In genomic region chr6:116438864-116439263, GRCm38 (mm10) we compare ENCODE assay signal across 28 mouse cellular contexts. TPM values are rescaled to one million over a fixed set of nuclear protein-coding genes. Genes with fewer than 3 reads are reported as not detected.
A peak's percentile ranks its signal among the peaks of the same experiment; 100 is the strongest.
DNase-seq lines count a peak whose midpoint lies in the region; ATAC-seq and TF ChIP-seq lines count a peak whose summit lies in the region.
"Had no signal": no experiment of that assay in that cellular context is flagged by ENCODE, and none has a peak within 500 bp of the region (broad histone marks: within the 10 kb centered on the region; RNA-seq: fewer than 3 reads in every experiment).

No protein-coding gene starts in this region.

- H3K4me3 ChIP-seq in heart, embryonic 12.5 days, result no peak overlapping the region
- no peak overlapping the region for H3K4me3 ChIP-seq in CH12.LX (replicated peaks in 1 of 3; ENCODE audit: low read depth in 2 of 3, low read length in 2 of 3, poor library complexity in 1 of 3)
- H3K4me3 ChIP-seq in myocyte, result no peak overlapping the region
- no peak overlapping the region for H3K4me3 ChIP-seq in layer of hippocampus, adult 2 months
- H3K4me3 ChIP-seq in hindbrain, embryonic 10.5 days, result no peak overlapping the region
- H3K4me3 ChIP-seq: embryonic facial prominence, embryonic 10.5 days; embryonic facial prominence, embryonic 12.5 days; forebrain, embryonic 13.5 days; forebrain, embryonic 15.5 days had no signal

- H3K4me1 ChIP-seq in heart, embryonic 12.5 days (replicated peaks), result peaks cover 19% of the 10 kb centered on the region
- peaks cover 0 to 2% of the 10 kb centered on the region in 2 experiments; a peak in 3 of 4 replicates for H3K4me1 ChIP-seq in CH12.LX (ENCODE audit: control insufficient read depth in 1 of 2, insufficient read depth in 2 of 2)
- no peaks in the 10 kb centered on the region for H3K4me1 ChIP-seq in hindbrain, embryonic 10.5 days (replicated peaks)
- H3K4me1 ChIP-seq: embryonic facial prominence, embryonic 10.5 days; embryonic facial prominence, embryonic 12.5 days; forebrain, embryonic 13.5 days; forebrain, embryonic 15.5 days had no signal

- dilution Hi-C loops in CH12.LX (cut with MboI; ENCODE audit: extremely low pct_ligation_motif_present, extremely low pct_unique_long_range_greater_than_20kb, low sequenced_read_pairs), result no loop called here

- 70% methylated on average over 6 of the region's 6 CpGs for WGBS in heart, embryonic 12.5 days
- 86% methylated on average over 6 of the region's 6 CpGs for WGBS in hindbrain, embryonic 10.5 days

- peak; percentile 75 for DNase-seq in heart, adult 11 months
- no peak for DNase-seq in CH12.LX (ENCODE audit: extremely low read depth)
- no peak for DNase-seq in layer of hippocampus, adult 2 months (ENCODE audit: low spot score in 2 of 2)
- DNase-seq in hindbrain, embryonic 10.5 days (ENCODE audit: low spot score), result no peak
- DNase-seq: adrenal gland, adult 8-10 months; adrenal gland, postnatal 14 days; adrenal gland, postnatal 36 days; cerebellum, adult 11-12 months; cerebellum, adult 2 months; cerebellum, adult 9-10 months; cerebellum, postnatal 10 days; cerebellum, postnatal 25 days; forebrain, postnatal 0 days had no signal

- no peak for ATAC-seq in heart, embryonic 12.5 days (ENCODE audit: insufficient number of reproducible peaks, low FRiP score)
- ATAC-seq: activated CD4-positive, CD25-positive, alpha-beta regulatory T cell, adult 4 months; CD4-positive, CD25-positive, alpha-beta regulatory T cell, adult 4 months; forebrain, embryonic 13.5 days; forebrain, embryonic 15.5 days; forebrain, postnatal 0 days; Patski had no signal

- H3K9me3 ChIP-seq in heart, embryonic 12.5 days (replicated peaks), result no peaks in the 10 kb centered on the region
- peaks cover 2% of the 10 kb centered on the region for H3K9me3 ChIP-seq in CH12.LX (replicated peaks; ENCODE audit: low read length)
- no peaks in the 10 kb centered on the region for H3K9me3 ChIP-seq in hindbrain, embryonic 10.5 days
- H3K9me3 ChIP-seq: embryonic facial prominence, embryonic 10.5 days; embryonic facial prominence, embryonic 12.5 days; forebrain, embryonic 13.5 days; forebrain, embryonic 15.5 days had no signal

- TF ChIP-seq EP300 in CH12.LX (IDR thresholded peaks at IDR 0.05; ENCODE audit: low read length), result no peak

- no peaks in the 10 kb centered on the region for H3K27me3 ChIP-seq in heart, embryonic 12.5 days (replicated peaks)
- H3K27me3 ChIP-seq in CH12.LX (replicated peaks) (no peaks in the 10 kb centered on the region), myocyte (ENCODE audit: control insufficient read depth, insufficient read depth, insufficient read length) (no peaks in the 10 kb centered on the region)
- H3K27me3 ChIP-seq in hindbrain, embryonic 10.5 days (ENCODE audit: insufficient read depth, poor library complexity, severe bottlenecking), result no peaks in the 10 kb centered on the region
- H3K27me3 ChIP-seq: embryonic facial prominence, embryonic 12.5 days; forebrain, embryonic 13.5 days; forebrain, embryonic 15.5 days had no signal

- H3K36me3 ChIP-seq in heart, embryonic 12.5 days, result no peaks in the 10 kb centered on the region
- H3K36me3 ChIP-seq in CH12.LX (replicated peaks in 1 of 2; ENCODE audit: control insufficient read depth in 1 of 2, insufficient read depth in 1 of 2, low read length in 1 of 2) (no peaks in the 10 kb centered on the region), myocyte (ENCODE audit: control insufficient read depth, insufficient read depth) (no peaks in the 10 kb centered on the region)
- no peaks in the 10 kb centered on the region for H3K36me3 ChIP-seq in hindbrain, embryonic 10.5 days
- H3K36me3 ChIP-seq: embryonic facial prominence, embryonic 10.5 days; embryonic facial prominence, embryonic 12.5 days; forebrain, embryonic 15.5 days had no signal

- TF ChIP-seq RAD21 in CH12.LX (IDR thresholded peaks at IDR 0.05; ENCODE audit: low read depth, low read length), result no peak

- H3K79me2 ChIP-seq in CH12.LX (replicated peaks; ENCODE audit: control insufficient read depth, extremely low read depth, insufficient read depth, poor library complexity, severe bottlenecking) (no peaks in the 10 kb centered on the region), myocyte (ENCODE audit: control insufficient read depth, insufficient read depth) (no peaks in the 10 kb centered on the region)

- no peak for TF ChIP-seq CTCF in CH12.LX (conservative IDR thresholded peaks at IDR 0.05 in 1 of 2, IDR thresholded peaks at IDR 0.05 in 1 of 2; ENCODE audit: low read depth in 2 of 2, low read length in 2 of 2)
- no peak for TF ChIP-seq CTCF in layer of hippocampus, adult 2 months (conservative IDR thresholded peaks at IDR 0.05)

- H3ac ChIP-seq in myocyte (ENCODE audit: control insufficient read depth, insufficient read length), result no peak overlapping the region

- TF ChIP-seq POLR2A in CH12.LX (IDR thresholded peaks at IDR 0.05; ENCODE audit: low read depth, low read length) (no peak), myocyte (IDR thresholded peaks at IDR 0.05; ENCODE audit: insufficient read length, low read depth) (no peak)

- in situ Hi-C loops in CH12.LX (cut with MboI; ENCODE audit: low pct_ligation_motif_present, low pct_unique_long_range_greater_than_20kb, low sequenced_read_pairs), result no loop called here

- H3K9ac ChIP-seq in heart, embryonic 12.5 days, result no peak overlapping the region
- H3K9ac ChIP-seq in CH12.LX (ENCODE audit: insufficient read depth, low read depth), result no peak overlapping the region
- H3K9ac ChIP-seq: embryonic facial prominence, embryonic 12.5 days; forebrain, embryonic 13.5 days; forebrain, embryonic 15.5 days; forebrain, postnatal 0 days had no signal

- H3K4me2 ChIP-seq in heart, embryonic 12.5 days, result no peak overlapping the region
- H3K4me2 ChIP-seq in CH12.LX (ENCODE audit: insufficient read depth, low read depth, poor library complexity, severe bottlenecking) (no peak overlapping the region), myocyte (ENCODE audit: low read depth) (peak overlapping the region; percentile 42)
- H3K4me2 ChIP-seq: embryonic facial prominence, embryonic 12.5 days; forebrain, embryonic 13.5 days; forebrain, embryonic 15.5 days had no signal

- no peak overlapping the region for H3K27ac ChIP-seq in heart, embryonic 12.5 days (ENCODE audit: poor library complexity, severe bottlenecking)
- no peak overlapping the region for H3K27ac ChIP-seq in CH12.LX (ENCODE audit: insufficient read depth, low read depth)
- H3K27ac ChIP-seq in layer of hippocampus, adult 2 months, result no peak overlapping the region
- no peak overlapping the region for H3K27ac ChIP-seq in hindbrain, embryonic 10.5 days
- H3K27ac ChIP-seq: embryonic facial prominence, embryonic 10.5 days; embryonic facial prominence, embryonic 12.5 days; forebrain, embryonic 13.5 days; forebrain, embryonic 15.5 days had no signal

TF ChIP-seq in CH12.LX, 34 proteins besides CTCF, POLR2A, EP300 and RAD21:
- TF ChIP-seq ZNF384 (IDR thresholded peaks at IDR 0.05; ENCODE audit: low read depth, low read length), result no peak
- TF ChIP-seq HCFC1 (IDR thresholded peaks at IDR 0.05; ENCODE audit: low read depth, low read length), result no peak
- TF ChIP-seq GABPA (IDR thresholded peaks at IDR 0.05; ENCODE audit: insufficient replicate concordance, low read depth, low read length), result no peak
- peak; percentile 44 for TF ChIP-seq BHLHE40 (IDR thresholded peaks at IDR 0.05; ENCODE audit: low read depth, low read length)
- TF ChIP-seq ETS1 (conservative IDR thresholded peaks at IDR 0.05; ENCODE audit: low read depth, low read length), result no peak

TF ChIP-seq in myocyte, 11 proteins besides CTCF, POLR2A, EP300 and RAD21:
- TF ChIP-seq MYOG (IDR thresholded peaks at IDR 0.05; ENCODE audit: control insufficient read depth in 1 of 3, insufficient read depth in 1 of 3, insufficient read length in 2 of 3, low read depth in 2 of 3) (no peak), MYOD1 (IDR thresholded peaks at IDR 0.05; ENCODE audit: control insufficient read depth in 1 of 3, insufficient read length in 2 of 3, low read depth in 2 of 3) (peak in 2 of 3 experiments; percentile 25 to 77), REST (IDR thresholded peaks at IDR 0.05; ENCODE audit: insufficient read depth, insufficient read length) (no peak), MAX (IDR thresholded peaks at IDR 0.05; ENCODE audit: low read depth) (no peak), TCF12 (IDR thresholded peaks at IDR 0.05; ENCODE audit: insufficient read depth, poor library complexity, severe bottlenecking) (peak; percentile 19), TCF3 (IDR thresholded peaks at IDR 0.05; ENCODE audit: insufficient read length, low read depth) (no peak), SRF (IDR thresholded peaks at IDR 0.05; ENCODE audit: control insufficient read depth, insufficient read length, low read depth) (no peak)

RNA-seq across cellular contexts. Expression of gene Alox5, which starts 22.1 kb away (rescaled TPM):
- 2.6 and 2.7 TPM in 2 replicates for polyA plus RNA-seq in heart, embryonic 12.5 days (2016; fragmentation: Nextera tagmentation; extraction: Ambion mirVana)
- total RNA-seq in CH12.LX (2012; rRNA removed), result not detected in 2 replicates
- not detected in 2 replicates for total RNA-seq in CH12.LX (2014; rRNA removed)
- not detected in 2 replicates for polyA plus RNA-seq in CH12.LX (2012; ENCODE audit: insufficient read length, low read depth)
- polyA plus RNA-seq in myocyte (2012; fragmentation: generic; extraction: Trizol), result 21.7 TPM
- 1 to 10 TPM in 1 of 2 experiments, under 1 TPM in 1; 0.77 to 1.0 TPM for total RNA-seq in layer of hippocampus, adult 2 months (2021)
- polyA plus RNA-seq in hindbrain, embryonic 10.5 days (2016; fragmentation: Nextera tagmentation; extraction: Ambion mirVana), result 1.1 and 1.6 TPM in 2 replicates
- polyA plus RNA-seq: activated CD4-positive, CD25-positive, alpha-beta regulatory T cell, adult 4 months; CD4-positive, CD25-positive, alpha-beta regulatory T cell, adult 4 months; Patski had no signal

RNA-seq across cellular contexts. Expression of gene Olfr211, which starts 50.0 kb away (rescaled TPM):
- not detected in 2 replicates for polyA plus RNA-seq in heart, embryonic 12.5 days (2016; fragmentation: Nextera tagmentation; extraction: Ambion mirVana)
- total RNA-seq in CH12.LX (2012; rRNA removed) (not detected in 2 replicates), CH12.LX (2014; rRNA removed) (not detected in 2 replicates)
- polyA plus RNA-seq in CH12.LX (2012; ENCODE audit: insufficient read length, low read depth) (not detected in 2 replicates), myocyte (2012; fragmentation: generic; extraction: Trizol) (not detected)
- total RNA-seq in layer of hippocampus, adult 2 months (2021), result not detected
- not detected in 2 replicates for polyA plus RNA-seq in hindbrain, embryonic 10.5 days (2016; fragmentation: Nextera tagmentation; extraction: Ambion mirVana)
- total RNA-seq: adrenal gland, adult 18-20 months; adrenal gland, adult 8-10 months; adrenal gland, postnatal 14 days; adrenal gland, postnatal 36 days; ES-E14; forebrain, postnatal 0 days; MEL had no signal
- polyA plus RNA-seq: activated CD4-positive, CD25-positive, alpha-beta regulatory T cell, adult 4 months; CD4-positive, CD25-positive, alpha-beta regulatory T cell, adult 4 months; cerebellum, adult 2 months; cortical plate, adult 2 months; embryonic facial prominence, embryonic 10.5 days; embryonic facial prominence, embryonic 12.5 days; embryonic facial prominence, embryonic 14.5 days; forebrain, embryonic 11.5 days; forebrain, embryonic 13.5 days; forebrain, embryonic 15.5 days; forebrain, postnatal 0 days; Patski had no signal
